Mouse (Mus musculus) frontal cortex, postnatal 10 days (tissue): ENCODE measurements at regions not wholly inside any gene's neighbourhood (a gene's known extent, or its start where the extent isn't known, plus 50 kb on each side); places are given as distances from the start of the nearest gene placed in this dataset.
A peak's percentile ranks its signal among the peaks of the same experiment; 100 is the strongest.

Experiments
- DNase-seq, 2 experiments: peaks; one replicate each; pipeline ENCODE4 v3.0.0; 2022; ENCODE audit warnings: low spot score in 2 of 2, mixed read lengths in 1 of 2

DNA sequence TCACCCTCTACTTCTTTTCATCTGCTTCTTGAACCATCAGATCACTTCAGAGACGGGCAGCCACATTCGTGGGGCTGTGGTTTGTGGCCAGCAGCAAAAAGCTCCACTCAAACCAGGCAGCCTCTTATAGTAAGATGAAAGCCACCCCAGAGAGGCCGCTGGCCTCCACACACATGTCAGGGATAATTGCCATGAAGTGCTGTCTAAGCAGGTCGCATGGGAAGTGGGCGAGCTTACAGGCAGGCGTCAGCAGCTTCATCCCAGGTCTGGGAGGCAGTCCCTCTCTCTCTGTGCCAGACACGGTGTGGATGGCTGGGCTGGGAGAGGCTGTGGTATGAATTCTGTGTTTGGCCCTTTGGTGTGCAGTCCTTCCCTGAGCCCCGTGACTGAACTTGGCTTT is 358.4 kb upstream of the Kcnab2 start:
- DNase-seq = no peak

DNA sequence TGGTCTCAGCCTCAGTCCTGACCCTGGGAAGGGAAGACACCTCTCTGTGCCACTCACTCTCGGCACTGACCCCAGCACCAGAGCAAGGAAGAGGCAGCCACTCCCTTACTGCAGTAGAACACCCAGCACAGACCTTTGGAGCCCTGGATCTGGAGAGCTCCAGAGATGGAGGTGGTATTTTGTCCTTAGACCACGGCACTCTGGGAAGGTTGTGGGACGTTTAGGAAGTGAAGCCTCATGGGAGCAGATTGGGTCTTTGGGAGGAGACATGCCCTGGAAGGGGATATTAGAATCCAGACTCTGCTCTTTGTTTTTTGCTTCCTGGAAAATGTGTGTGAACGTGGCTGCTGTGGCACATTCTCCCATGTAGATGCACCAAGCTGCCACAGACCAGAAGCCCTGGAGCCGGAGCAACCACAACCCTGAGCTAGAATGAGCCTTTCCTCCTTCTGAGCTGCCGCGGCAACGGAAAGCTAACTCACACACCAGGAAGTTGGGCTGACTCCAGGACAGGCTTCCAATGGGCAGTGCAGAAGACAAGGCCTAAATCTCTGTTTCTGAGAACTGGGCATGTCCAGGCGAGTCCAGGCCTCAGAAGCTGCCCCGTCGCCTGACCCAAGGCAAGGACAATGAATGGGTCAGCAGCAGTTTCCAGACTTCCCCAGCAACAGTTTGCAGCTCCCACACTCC is 356.9 kb upstream of the Kcnab2 start:
- DNase-seq = no peak

DNA sequence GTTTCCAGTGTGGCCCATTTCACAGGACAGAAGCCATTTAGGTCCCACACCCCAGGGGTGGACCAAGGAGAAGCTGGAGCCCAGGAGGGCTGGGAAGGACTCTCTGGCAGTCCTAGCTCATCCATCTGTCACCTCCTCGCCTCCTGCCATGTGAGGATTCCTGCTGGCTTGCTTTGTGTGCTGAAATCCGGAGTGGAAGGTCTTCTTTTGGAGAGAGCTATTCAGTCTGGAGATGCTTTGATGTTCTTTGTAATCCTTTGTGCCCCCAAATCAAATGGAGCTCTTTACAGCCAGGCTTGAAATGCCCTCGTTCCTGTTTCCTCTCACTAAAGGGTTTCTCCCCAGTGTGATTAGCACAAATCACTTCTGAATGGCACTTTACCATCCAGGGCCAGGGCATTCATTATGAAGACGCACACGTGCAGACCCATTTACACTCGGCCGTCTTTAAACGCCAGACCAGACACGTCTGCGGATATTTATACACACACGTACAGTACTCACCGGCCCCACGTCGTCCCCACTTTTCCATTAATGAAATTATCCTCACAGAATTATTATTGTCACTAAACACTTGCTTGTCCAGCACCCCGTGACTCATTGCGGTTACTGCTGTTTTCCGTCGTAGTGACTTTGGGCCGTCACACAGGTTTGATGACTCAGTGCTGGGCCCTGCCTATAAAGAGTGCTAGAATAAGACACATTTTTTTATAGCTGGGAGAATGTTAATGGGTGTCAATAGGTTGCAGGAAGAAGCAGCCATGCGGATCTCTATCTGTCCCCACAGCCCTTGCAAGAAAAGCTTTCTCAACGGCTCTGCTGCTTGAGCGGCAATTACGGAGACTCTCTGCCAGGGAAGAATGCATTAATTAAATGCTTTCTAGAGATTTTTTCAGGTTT is 356.0 kb upstream of the Kcnab2 start:
- no peak for DNase-seq

DNA sequence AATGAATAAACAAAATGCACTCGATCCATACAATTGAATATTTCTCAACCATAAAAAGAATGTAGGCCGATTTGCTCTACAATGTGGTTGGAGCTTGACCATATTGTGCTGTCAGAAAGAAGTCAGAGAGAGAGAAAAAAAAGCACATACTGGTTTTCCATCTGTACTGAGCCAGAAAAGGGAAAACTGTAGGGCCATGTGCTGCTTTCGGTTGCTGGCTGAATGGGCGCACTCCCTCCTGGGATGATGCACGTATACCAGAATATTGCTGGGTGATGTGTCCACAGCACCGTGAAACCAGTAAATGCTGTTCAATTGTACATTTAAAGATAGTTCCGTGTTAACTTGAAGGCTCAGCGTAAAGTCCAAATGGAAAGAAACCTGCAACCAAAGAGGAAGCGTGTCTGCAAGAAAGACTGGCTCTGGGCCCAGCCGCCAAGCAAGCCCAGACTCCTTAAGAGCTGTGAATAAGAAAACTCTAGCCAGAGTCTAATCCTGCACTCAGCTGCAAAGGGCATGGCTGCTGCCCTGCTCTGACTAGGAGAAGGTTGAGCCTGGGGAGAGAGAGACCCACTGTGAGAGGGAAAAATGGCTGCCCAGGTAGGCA is 355.2 kb upstream of the Kcnab2 start:
- DNase-seq = peak in 1 of 2 experiments; percentile 23

DNA sequence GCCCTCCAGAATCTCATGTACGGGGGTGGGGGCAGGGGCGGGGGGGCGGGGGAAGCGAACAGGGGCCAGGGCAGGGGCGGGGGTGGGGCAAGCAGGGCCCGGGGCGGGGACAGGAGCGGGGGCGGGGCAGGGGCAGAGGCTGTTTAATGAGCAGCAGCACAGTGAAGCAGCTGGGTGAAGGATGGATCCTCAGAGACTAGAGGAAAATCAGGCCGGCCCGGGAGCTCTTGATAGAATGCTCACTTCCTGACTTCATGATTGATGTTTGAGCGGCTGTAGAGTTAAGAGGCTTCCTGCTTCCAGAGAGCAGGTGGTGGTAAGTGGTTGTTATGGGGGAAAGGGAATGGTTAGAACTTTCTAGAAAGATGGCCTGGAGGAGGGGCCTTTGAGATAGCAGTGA is 347.5 kb upstream of the Kcnab2 start:
- no peak for DNase-seq

DNA sequence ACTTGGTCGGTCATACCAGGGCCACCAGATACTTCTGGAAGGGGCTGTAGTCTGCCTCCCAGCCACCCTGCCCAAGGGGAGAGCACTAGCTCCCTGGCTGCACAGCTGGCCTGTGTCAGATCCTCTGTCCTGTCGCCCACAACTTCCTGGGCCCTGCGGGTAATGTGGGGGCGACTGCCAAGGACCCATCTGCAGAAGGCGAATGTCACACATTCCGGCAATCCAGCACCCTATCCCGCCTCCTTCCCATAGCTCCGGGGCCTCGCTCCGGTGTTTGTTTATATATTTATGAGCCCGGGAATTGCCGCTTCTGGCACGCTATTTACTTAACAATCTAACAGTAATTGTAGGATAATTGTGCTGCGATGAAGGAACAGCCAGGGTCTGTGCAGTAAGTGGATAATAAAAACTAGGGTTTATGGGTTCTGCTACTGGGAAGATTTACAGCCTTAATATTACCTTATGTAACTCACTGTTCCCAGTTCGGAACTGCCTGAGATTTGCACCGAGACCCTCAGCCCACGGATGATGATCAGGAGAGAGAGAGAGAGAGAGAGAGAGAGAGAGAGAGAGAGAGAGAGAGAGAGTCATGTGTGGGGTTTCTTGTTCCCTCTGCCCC is 338.6 kb upstream of the Kcnab2 start:
- peak; percentile 14 to 27 for DNase-seq

DNA sequence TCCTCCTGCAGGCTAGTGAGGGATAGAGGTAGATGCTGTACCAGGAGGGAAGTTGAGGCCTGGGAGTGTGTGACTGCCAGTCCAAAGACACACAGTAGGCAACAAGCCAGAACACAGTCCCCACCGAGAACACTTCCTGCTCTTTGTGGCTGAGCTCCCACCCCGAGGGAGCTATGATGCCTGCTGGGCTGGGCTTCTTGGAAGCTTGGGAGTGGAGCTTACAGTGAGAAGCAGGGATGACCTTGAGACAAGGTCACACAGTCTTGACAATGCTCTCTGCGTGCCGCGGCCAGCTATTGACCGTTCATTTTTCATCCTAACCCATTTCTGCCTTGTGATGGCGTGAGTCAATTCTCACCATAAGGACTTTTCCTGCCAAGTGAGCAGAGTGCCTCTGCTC is 328.9 kb upstream of the Kcnab2 start:
- DNase-seq = no peak

DNA sequence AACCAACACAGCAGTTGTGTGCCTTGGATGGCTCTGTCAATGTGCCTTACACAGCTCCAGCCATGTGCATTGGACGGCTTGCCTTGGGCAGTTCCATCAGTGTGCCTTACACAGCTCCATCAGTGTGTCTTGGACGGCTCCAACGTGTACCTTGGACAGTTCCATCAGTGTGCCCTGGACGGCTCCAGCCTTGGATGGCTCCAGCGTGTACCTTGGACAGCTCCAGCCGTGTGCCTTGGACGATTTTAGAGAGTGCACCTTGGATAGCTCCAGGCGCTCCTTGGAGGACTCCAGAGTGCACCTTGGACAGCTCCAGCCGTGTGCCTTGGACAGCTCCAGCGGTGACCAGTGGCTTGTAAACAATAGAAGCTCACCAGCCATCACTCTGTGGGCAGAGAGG is 321.7 kb upstream of the Kcnab2 start:
- peak in 1 of 2 experiments; percentile 20 for DNase-seq

DNA sequence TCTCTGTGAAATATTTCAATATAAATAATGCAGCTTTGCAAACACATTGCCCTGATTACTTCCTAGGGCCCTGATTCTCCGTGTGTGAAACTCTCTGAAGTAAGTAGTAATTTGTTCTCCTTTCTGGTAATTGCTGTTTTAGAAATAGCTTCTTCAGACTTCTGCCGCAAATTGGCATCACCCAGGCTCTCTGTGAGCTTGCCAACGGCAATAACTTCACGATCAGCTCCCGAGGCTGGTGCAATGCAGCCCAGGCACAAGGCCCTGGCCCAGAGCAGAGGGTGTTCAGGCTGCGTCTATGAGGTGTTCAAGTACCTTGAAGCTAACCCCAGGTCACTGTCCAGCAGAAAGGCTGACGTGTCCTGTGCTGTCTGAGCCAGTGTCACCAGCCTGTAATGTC is 310.8 kb upstream of the Kcnab2 start:
- no peak for DNase-seq

DNA sequence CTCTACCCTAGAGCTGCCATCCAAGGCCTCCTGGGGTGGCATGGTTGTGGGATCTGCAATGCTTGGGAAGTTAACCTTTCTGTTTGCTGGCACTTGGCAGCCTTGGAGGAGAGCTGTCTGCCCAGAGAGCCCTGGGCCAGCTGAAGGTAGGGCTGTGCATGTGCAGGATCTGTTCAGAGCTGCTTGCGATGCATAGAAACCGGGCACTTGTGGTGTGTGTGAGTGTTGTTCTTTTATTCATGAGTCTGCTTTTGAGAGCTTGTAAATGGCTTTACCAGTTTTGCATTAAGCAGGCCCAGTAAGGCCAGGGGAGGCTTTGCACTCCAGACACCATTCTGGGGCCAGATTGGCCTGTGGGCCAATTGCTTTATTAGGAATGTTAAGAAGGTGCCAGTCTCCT is 307.3 kb upstream of the Kcnab2 start:
- no peak for DNase-seq

DNA sequence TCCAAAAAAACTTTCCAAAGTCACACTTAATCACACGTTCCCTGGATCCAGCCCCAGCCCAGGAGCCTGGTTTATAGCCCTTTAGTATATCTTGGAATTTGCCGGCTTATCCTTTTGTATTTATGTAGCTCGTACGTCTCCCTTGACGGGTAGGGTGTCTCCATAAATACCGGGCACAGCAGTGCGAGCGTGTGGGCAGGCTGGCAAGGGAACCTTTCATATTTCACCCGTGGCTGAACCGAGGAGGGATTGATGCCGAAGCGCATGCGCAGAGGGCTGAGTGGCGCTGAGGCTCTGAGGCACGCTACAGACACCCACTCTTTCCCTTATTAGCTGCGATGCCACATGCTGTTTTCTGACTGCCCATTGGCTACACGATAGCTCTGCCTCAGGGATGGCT is 301.9 kb upstream of the Kcnab2 start:
- DNase-seq = peak in 1 of 2 experiments; percentile 35

DNA sequence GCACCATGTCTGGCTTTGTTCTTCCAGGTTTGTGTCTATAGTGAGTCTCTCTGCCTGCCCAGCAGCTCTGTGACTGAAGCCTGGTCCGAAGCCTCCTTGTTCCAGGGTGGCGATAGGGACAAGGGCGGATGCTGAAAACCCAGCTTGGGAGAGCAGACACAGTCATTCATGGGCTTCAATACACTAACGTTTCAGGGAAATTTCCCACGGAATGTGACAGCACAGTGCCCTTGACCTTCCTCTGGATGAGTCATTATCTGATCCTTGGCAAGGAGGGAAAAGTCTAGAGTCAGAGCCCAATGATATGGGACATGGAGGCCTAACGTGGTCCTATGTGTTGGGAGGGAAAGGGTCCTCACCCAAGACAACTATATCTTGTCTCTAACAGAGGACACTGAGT is 298.1 kb upstream of the Kcnab2 start:
- DNase-seq = no peak

DNA sequence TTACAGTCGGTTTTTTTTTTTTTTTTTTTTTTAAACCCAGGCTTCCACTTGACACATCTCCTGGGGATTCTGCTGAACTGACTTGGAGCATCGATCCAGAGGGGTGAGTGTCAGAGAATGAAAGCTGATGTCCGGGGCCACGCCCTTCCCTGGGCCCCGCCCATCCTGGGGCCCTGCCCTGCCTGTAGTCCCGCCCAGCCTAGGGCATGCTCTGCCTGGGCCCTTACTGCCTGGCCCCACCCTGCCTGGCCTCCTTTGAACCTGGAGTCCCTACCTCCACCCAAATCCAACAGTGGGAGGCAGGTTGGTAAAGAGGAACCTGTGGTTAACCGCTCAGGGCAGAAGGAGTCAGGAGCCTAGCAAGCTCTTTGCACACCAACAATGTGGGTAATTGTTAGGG is 293.7 kb upstream of the Kcnab2 start:
- DNase-seq = no peak

DNA sequence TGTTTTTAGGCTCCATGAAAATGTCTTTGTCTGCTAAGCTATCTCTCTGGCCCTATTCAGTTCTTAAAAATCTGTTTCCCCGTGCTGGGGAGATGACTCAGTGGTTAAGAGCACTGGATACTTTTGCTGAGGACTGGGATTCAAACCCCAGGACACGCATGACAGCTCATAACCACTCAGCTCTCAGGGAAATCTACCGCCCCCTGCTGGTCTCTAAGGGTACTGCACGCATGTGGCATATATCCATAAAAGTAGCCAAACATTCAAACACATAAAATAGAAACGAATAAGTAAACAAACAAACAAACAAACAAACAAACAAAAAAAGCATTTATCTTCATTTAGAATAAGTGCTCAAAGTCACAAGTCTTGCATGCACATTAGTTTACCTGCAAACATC is 289.7 kb upstream of the Kcnab2 start:
- no peak for DNase-seq

DNA sequence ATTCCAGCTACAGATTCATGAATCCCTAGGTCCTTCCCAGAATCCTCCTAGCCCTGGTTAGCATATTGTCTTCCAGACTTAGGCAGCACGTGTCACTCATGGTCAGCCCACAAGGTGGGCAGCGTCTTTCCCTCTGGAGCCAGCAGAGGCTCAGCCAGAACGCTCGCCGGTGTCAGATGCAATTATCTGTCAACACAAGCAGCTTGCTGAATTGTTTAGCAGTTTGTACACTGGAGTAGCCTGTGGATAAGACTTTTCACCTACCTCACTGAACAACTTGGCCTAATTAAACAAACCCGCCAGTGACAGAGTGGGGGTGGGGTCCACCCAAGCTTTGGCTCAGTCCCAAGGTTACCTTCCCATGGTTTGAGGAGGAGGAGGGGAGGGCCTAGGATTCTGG is 285.4 kb upstream of the Kcnab2 start:
- DNase-seq = no peak

DNA sequence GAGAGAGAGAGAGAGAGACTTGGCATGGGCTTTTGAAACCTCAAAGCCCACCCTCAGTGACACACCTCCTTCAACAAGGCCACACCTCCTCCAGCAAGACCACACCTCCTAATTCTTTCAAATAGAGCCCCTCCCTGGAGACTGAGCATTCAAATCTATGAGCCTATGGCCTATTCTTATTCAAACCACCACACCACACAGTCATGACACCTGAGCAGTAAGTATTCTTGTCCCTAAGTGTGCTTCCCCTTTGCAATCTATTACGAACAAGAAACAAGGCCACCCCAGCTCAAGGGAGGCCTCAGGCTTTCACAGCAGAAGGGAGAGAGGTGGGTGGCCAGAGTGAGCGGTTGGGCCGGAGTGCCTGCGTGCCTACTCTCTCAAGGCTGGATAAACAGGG is 284.9 kb upstream of the Kcnab2 start:
- no peak for DNase-seq

DNA sequence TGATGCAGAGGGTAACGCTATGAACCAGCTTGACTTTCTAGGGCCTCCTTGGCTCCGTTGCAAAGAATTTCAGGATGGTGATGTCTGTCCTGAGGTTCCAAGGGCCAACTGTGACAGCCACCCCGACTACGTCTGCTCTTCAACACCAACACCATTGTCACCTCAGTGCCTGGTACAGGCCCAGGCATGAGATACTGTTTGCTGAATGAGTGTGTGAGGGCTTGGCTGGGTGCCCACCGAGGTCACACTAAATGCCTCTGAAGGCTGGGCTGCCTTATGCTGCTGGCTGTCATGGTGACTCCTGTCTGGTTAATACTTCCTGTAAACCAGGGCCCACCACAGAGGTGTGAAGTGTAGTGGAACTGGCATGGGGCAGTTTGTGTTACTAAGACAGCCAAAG is 279.5 kb upstream of the Kcnab2 start:
- DNase-seq = no peak

DNA sequence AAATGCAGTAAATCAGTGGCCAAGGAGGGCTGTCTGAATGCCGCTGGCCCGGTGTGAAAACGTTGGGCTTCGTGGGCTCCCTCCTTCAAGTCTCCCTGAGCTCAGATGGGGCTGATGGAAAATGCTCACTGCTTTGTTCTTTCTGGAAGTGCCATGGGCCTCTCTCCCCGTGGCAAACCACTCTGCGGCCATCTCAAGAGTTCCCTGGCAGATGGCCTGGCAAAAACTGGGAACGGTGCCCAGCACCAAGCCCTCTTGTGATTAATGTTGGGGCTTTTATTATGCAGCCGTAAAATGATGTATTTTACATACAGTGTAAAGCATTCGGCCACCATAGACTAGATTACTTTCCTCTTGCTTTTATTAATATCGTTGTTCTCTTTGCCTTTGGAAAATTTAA is 278.9 kb upstream of the Kcnab2 start:
- DNase-seq = no peak

DNA sequence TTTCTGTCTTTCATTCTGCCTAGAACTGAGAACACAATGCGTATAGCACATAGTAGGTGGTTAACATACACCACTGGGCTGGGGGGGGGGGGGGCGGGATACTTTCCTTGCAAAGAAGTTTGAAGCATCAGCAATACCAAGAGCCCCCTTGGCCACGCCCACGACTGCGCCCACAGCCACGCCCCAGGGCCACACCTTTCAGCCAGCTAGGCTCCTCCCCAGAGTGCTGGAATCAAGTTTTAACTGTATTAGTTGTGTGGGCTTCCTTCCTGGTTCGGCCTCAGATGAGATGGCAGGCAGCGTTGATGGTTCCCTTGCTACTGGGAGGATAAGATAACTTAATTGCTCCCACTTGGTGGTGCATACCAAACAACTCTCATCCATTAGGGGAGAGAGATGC is 278.1 kb upstream of the Kcnab2 start:
- DNase-seq = no peak

DNA sequence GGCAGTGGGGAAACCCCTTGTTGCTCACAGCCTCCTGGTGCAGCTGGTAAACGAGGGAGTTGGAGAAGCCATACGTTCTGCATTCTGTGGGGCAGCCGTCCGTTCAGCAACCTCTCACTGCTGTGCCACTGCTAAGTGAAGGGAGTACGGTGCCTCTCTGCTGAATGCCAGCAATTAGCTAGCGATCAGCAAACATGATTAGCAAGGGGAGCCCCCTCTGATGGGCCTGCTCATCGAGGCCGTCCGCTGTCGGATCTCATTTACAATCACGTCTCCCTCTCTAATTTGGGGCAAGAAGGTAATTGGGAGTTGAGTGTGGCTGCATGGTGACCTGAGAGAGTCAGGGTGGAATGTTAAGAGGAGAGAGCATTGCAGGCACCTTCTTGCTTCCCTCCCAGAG is 266.7 kb upstream of the Kcnab2 start:
- no peak for DNase-seq

DNA sequence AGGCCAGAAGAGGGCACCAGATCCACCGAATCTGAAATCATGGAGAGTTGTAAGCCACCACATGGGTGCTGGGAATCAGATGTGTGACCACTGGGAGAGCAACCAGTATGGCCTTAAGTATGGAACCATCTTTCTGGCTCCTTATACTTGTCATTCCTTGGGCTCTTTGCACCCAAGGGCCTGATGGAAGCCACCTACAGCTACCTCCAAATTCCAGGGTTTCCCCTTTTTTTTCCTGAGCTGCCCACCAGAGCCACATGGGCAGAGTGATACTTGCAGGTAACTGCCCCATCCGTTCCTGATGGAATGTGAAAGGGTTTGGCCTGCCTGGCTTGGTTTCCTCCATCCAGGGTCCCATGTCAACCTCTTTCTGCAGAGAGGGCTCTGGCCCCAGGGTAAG is 255.3 kb upstream of the Kcnab2 start:
- no peak for DNase-seq

DNA sequence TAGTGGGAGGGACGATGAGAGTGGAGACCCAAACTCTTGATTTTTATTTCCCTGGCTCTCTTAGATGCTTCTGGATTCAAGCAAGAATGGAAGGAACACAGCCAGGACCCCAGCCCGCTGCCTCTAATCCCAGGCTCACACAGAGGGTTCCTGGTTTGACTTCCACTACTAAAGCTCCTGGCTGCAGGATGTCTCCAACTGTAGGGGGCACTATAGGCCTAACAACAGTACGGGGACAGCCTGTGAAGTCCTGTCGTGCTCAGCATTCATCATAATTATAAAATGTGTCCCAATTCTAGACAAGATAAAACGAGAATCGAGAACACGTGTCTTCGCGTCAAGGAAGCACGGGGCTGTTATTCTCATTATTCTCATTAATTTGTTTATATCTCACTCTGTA is 254.3 kb upstream of the Kcnab2 start:
- peak; percentile 35 to 39 for DNase-seq
